Mouse (Mus musculus) intestine, postnatal 0 days (tissue): Measurements from ENCODE around the gene Pgs1. TPM values are rescaled to one million over a fixed set of nuclear protein-coding genes. Genes with fewer than 3 reads are reported as not detected.

Source experiments
- ATAC-seq: fragments of 200-750 bp; cut with Nextera tagmentation; 2 replicates; pipeline ENCODE4 v1.8.0; 2017; ENCODE audit warnings: mild to moderate bottlenecking, moderate TSS enrichment, moderate library complexity
- H3K27ac ChIP-seq: fragments of 300-500 bp; sonication (generic); 2 replicates; pipeline ENCODE4 v1.5.1; 2014; ENCODE audit warnings: mild to moderate bottlenecking, low read depth, low read length, moderate library complexity
- H3K27me3 ChIP-seq: fragments of 300-500 bp; sonication (generic); replicated peaks from 2 replicates; pipeline ENCODE4 v1.6.1; 2014; ENCODE audit warnings: low read length, mixed read lengths; ENCODE audit not compliant: control insufficient read depth, insufficient read depth
- H3K36me3 ChIP-seq: fragments of 300-500 bp; sonication (generic); 2 replicates; pipeline ENCODE4 v1.6.1; 2014; ENCODE audit warnings: mild to moderate bottlenecking, moderate library complexity; ENCODE audit not compliant: control insufficient read depth, insufficient read depth
- H3K4me1 ChIP-seq: fragments of 300-500 bp; sonication (generic); replicated peaks from 2 replicates; pipeline ENCODE4 v1.6.1; 2014; ENCODE audit warnings: antibody characterized with exemption, low read length, mixed read lengths; ENCODE audit not compliant: control insufficient read depth, insufficient read depth
- H3K4me2 ChIP-seq: fragments of 300-500 bp; sonication (generic); replicated peaks from 2 replicates; pipeline ENCODE4 v1.6.1; 2014; ENCODE audit warnings: low read depth, mild to moderate bottlenecking, moderate library complexity
- H3K4me3 ChIP-seq: fragments of 300-500 bp; sonication (generic); 2 replicates; pipeline ENCODE4 v1.5.1; 2014; ENCODE audit warnings: low read depth, low read length
- H3K9ac ChIP-seq: fragments of 300-500 bp; sonication (generic); 2 replicates; pipeline ENCODE4 v1.6.1; 2014; ENCODE audit warnings: mild to moderate bottlenecking, low read depth, low read length
- H3K9me3 ChIP-seq: fragments of 300-500 bp; sonication (generic); 2 replicates; pipeline ENCODE4 v1.6.1; 2016; ENCODE audit warnings: mixed run types; ENCODE audit not compliant: control insufficient read depth
- CTCF ChIP-seq: sonication (generic); IDR thresholded peaks from 2 replicates; pipeline ENCODE4 v1.5.1; 2016; ENCODE audit warnings: low read depth, mild to moderate bottlenecking, control low read depth, antibody characterized with exemption, moderate library complexity
- WGBS: fragments of 180-500 bp; shearing (Covaris S2); extraction: QIAGEN DNeasy Blood & Tissue Kit; methylation state at CpG from one replicate; pipeline ENCODE4 v1.1.7; 2014; 5-methylcytosine and 5-hydroxymethylcytosine counted together
- microRNA-seq: library from miRNA; unstranded; fragments of <30 nt; microRNA quantifications from one replicate; pipeline ENCODE4, GENCODE M21; 2016
- polyA plus RNA-seq: library from polyadenylated mRNA; unstranded; fragments of >200 nt; fragmentation: Nextera tagmentation; extraction: Ambion mirVana; gene quantifications from 2 replicates; pipeline ENCODE4 v1.2.1, GENCODE M21; 2015

Pgs1 gene
- polyA plus RNA-seq, 1 experiment from 2014 or later = 23.1 TPM

DNA sequence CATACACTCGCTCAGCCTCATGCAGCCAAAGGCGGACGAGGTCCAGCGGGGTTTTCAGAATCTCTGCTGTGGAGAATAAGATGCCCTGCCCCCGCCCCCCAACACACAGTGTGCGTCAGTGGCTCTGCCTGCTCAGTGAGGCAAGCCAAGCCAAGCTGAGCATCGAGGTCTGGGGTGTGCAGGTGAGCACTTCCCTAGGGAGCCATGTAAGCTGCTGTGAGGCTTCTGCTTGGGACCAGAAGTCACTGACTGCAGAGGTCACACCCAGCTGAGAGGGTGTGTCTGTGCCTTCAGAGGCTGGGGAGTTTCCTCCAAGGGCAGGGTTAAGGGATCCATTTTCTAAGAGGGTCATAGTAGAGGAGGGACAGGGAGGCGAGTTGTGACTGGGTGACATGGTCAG is 81.5 kb downstream of the Pgs1 start:
- H3K4me3 ChIP-seq = no peak overlapping the region
- H3K27ac ChIP-seq = no peak overlapping the region
- no peak for TF ChIP-seq CTCF
- no peaks in the 10 kb centered on the region for H3K9me3 ChIP-seq
- H3K27me3 ChIP-seq = no peaks in the 10 kb centered on the region
- 81% methylated on average over 8 of the region's 8 CpGs for WGBS
- H3K36me3 ChIP-seq = no peaks in the 10 kb centered on the region
- no peak overlapping the region for H3K4me2 ChIP-seq
- no peaks in the 10 kb centered on the region for H3K4me1 ChIP-seq
- ATAC-seq = no peak
- H3K9ac ChIP-seq = no peak overlapping the region

DNA sequence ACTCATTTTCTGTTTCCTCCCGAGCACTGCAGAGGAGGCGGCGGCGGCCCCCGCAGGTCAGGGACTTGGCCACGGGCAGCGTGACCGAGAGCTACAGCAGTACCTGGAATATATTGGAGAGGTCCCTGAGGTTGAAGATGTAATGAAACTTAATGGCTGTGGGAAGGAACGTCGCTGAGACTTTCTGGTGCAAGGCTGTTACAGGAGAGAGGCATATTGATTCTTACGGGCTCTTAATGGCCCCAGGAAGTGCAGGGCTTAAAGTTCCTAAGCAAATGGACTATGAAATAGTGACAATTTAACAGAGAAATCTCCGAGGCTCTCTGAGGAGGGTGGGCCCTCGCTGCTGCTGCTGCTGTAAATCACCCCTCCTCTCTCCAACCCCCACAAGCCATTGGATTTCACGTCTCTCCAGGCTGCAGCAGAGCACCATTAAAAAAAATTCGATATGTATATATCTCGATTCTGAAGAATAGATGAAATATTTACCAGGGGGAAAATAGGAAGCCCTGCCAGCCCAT is 82.8 kb downstream of the Pgs1 start:
- H3K4me1 ChIP-seq = no peaks in the 10 kb centered on the region
- no peak overlapping the region for H3K27ac ChIP-seq
- no peak for ATAC-seq
- TF ChIP-seq CTCF = no peak
- H3K4me3 ChIP-seq = no peak overlapping the region
- no peak overlapping the region for H3K9ac ChIP-seq
- 51% methylated on average over 16 of the region's 16 CpGs for WGBS
- no peaks in the 10 kb centered on the region for H3K27me3 ChIP-seq
- no peak overlapping the region for H3K4me2 ChIP-seq
- H3K36me3 ChIP-seq = no peaks in the 10 kb centered on the region
- no peaks in the 10 kb centered on the region for H3K9me3 ChIP-seq

DNA sequence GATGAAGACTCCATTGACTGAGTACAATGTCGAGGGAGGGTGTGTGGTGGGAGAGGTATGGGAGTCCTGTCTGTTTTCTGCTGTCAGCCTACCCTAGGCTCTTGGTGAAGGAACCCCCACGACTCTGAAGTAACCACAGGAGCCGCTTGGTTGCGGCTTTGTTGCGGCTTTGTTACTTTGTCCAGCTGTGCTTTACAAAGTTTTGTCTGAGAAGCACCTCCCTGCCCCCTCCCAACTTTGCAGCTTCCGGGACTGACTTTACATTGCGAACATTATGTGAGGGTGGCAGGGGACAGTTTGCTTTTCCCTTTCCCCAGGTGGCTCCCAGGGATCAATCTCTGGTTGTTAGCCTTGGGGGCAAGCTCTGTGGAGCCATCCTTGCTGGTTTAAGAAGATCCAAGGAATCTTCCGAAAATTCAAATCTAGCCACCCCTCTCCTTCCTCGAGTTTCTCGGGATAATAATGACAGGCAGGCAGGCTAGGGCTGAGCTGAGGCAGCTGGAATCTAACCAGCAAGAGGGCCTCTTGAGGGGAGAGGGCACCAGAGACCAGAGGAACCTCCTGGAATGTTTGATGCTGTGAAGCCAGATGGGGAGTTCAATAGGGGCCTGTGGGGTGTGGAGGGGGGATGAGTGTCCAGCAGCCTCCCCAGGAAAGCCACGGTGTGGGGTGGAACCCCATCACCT is 85.3 kb downstream of the Pgs1 start:
- H3K4me1 ChIP-seq = no peaks in the 10 kb centered on the region
- H3K27ac ChIP-seq = no peak overlapping the region
- H3K27me3 ChIP-seq = no peaks in the 10 kb centered on the region
- no peaks in the 10 kb centered on the region for H3K36me3 ChIP-seq
- H3K4me3 ChIP-seq = no peak overlapping the region
- no peak for ATAC-seq
- WGBS = 57% methylated on average over 11 of the region's 11 CpGs
- no peak for TF ChIP-seq CTCF
- no peak overlapping the region for H3K9ac ChIP-seq
- H3K4me2 ChIP-seq = 0 out of 2 replicates have a peak overlapping the region, but pooled peaks have one; percentile 1
- no peaks in the 10 kb centered on the region for H3K9me3 ChIP-seq

Small RNA genes lying within 50 kb of the gene (microRNA-seq; reads per million reads assigned to microRNA genes)
- not detected for gene Mir6933

Other genes with a start within 250 kb of the Pgs1 start
- 18.2 TPM in 2 replicates for gene Tmc8, start 204.2 kb upstream of the Pgs1 start, polyA plus RNA-seq
- gene Tmc6, start 204.1 kb upstream of the Pgs1 start, polyA plus RNA-seq = 23.8 and 26.3 TPM in 2 replicates
- gene 6030468B19Rik, start 188.6 kb upstream of the Pgs1 start, polyA plus RNA-seq = not detected in 2 replicates
- 0.29 and 0.37 TPM in 2 replicates for gene Gm20708, start 176.6 kb upstream of the Pgs1 start, polyA plus RNA-seq
- 116 and 129 TPM in 2 replicates for gene Syngr2, start 176.6 kb upstream of the Pgs1 start, polyA plus RNA-seq
- gene Afmid, start 160.4 kb upstream of the Pgs1 start, polyA plus RNA-seq = 7.0 and 9.2 TPM in 2 replicates
- 36.3 and 44.8 TPM in 2 replicates for gene Tk1, start 160.2 kb upstream of the Pgs1 start, polyA plus RNA-seq
- gene Birc5, start 137.0 kb upstream of the Pgs1 start, polyA plus RNA-seq = 84.0 and 86.0 TPM in 2 replicates
- not detected in 2 replicates for gene Tmem235, start 125.5 kb upstream of the Pgs1 start, polyA plus RNA-seq
- 15.8 and 16.4 TPM in 2 replicates for gene Tha1, start 112.8 kb upstream of the Pgs1 start, polyA plus RNA-seq
- gene Socs3, start 16.2 kb upstream of the Pgs1 start, polyA plus RNA-seq = 15.7 and 15.9 TPM in 2 replicates
- 0.03 and 0.05 TPM in 2 replicates for gene Dnah17, start 144.3 kb downstream of the Pgs1 start, polyA plus RNA-seq